Mouse (Mus musculus): ENCODE measurements around the gene Scap. TPM values are rescaled to one million over a fixed set of nuclear protein-coding genes. Genes with fewer than 3 reads are reported as not detected.
A peak's percentile ranks its signal among the peaks of the same experiment; 100 is the strongest.
"Not testable (repeated sequence)": the region's sequence is repeated elsewhere in the genome, so short reads cannot be mapped to it uniquely, and the experiment has no call there.

The Scap gene
- polyA plus RNA-seq, 1 experiment from 2014 or later, result 33.4 TPM

DNA sequence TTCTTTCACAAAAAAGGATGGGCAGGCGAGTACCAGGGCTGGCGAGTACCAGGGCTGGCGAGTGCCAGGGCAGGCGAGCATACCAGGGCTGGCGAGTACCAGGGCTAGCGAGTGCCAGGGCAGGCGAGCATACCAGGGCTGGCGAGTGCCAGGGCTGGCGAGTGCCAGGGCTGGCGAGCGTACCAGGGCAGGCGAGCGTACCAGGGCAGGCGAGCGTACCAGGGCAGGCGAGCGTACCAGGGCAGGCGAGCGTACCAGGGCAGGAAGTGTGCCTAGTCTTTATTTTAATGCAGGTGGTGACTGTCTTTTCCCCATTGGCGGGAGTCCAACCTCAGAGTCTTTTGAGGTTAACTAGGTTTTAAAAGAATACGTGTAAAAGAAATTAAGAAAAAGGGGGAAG lies 3.4 kb upstream of the Scap start:
- H3K4me2 ChIP-seq (ENCODE audit: low read length), result no peak overlapping the region
- no peak for TF ChIP-seq CTCF (IDR thresholded peaks at IDR 0.05; ENCODE audit: low read depth)
- no peaks in the 10 kb centered on the region for H3K9me3 ChIP-seq (replicated peaks; ENCODE audit: low read length)
- H3K4me3 ChIP-seq (replicated peaks; ENCODE audit: low read depth, low read length), result no peak overlapping the region
- ATAC-seq (replicated peaks; ENCODE audit: low FRiP score, low read depth) (no peak), DNase-seq (ENCODE audit: low spot score) (no peak)
- no peaks in the 10 kb centered on the region for H3K4me1 ChIP-seq (replicated peaks; ENCODE audit: insufficient read depth, low read length)
- WGBS, result 82% methylated on average over 21 of the region's 21 CpGs
- no peak overlapping the region for H3K9ac ChIP-seq (ENCODE audit: low read depth, low read length)
- no peaks in the 10 kb centered on the region for H3K27me3 ChIP-seq (ENCODE audit: insufficient read depth, low read length)
- H3K27ac ChIP-seq, result no peak overlapping the region
- no peaks in the 10 kb centered on the region for H3K36me3 ChIP-seq (ENCODE audit: insufficient read depth, low read length)

GRCm38 (mm10) chr9:110330341-110330740 lies 2.7 kb upstream of the Scap start:
- Histone ChIP-seq H3K9ac (ENCODE audit: low read depth, low read length) (no peak overlapping the region), H3K27ac (no peak overlapping the region), H3K4me1 (replicated peaks; ENCODE audit: insufficient read depth, low read length) (no peaks in the 10 kb centered on the region; the same call in 1 of the 2 replicates), H3K4me2 (ENCODE audit: low read length) (no peak overlapping the region), H3K36me3 (ENCODE audit: insufficient read depth, low read length) (no peaks in the 10 kb centered on the region), H3K4me3 (replicated peaks; ENCODE audit: low read depth, low read length) (no peak overlapping the region), H3K27me3 (ENCODE audit: insufficient read depth, low read length) (no peaks in the 10 kb centered on the region), H3K9me3 (replicated peaks; ENCODE audit: low read length) (no peaks in the 10 kb centered on the region)
- WGBS, result 52% methylated on average over 6 of the region's 6 CpGs
- DNase-seq (ENCODE audit: low spot score) (no peak), ATAC-seq (replicated peaks; ENCODE audit: low FRiP score, low read depth) (no peak)
- no peak for TF ChIP-seq CTCF (IDR thresholded peaks at IDR 0.05; ENCODE audit: low read depth)

- H3K4me3 ChIP-seq (replicated peaks; ENCODE audit: low read depth, low read length); DNase-seq (ENCODE audit: low spot score); H3K27ac ChIP-seq; H3K4me2 ChIP-seq (ENCODE audit: low read length); H3K4me1 ChIP-seq (replicated peaks; ENCODE audit: insufficient read depth, low read length); H3K9ac ChIP-seq (ENCODE audit: low read depth, low read length); H3K36me3 ChIP-seq (ENCODE audit: insufficient read depth, low read length); H3K27me3 ChIP-seq (ENCODE audit: insufficient read depth, low read length); ATAC-seq (replicated peaks; ENCODE audit: low FRiP score, low read depth); H3K9me3 ChIP-seq (replicated peaks; ENCODE audit: low read length): not testable (repeated sequence)
- WGBS, result 90% methylated on average over 5 of the region's 5 CpGs
Measured at GRCm38 (mm10) chr9:110330913-110331312, 2.2 kb upstream of the Scap start.

DNA sequence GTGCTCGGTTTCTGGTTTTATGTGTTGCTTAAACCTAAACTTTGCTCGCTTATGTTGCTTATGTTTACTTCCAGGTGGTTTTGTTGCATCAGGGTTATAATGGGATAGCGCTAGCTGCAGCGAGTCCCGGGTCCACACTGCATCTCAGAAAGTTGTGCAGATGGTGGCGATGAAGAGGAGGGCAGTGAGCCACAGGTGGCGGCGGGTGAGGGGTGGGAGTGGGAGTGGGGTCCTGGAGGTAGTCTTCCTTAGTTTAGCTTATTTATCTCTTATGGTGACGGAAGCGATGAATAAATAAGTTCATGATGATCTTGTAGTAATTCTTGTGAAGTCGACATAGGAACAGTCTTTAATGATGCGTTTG lies 790 bp downstream of the Scap start:
- DNase-seq (ENCODE audit: low spot score) (no peak), ATAC-seq (replicated peaks; ENCODE audit: low FRiP score, low read depth) (peak; percentile 8; the same call in 1 of the 2 replicates)
- Histone ChIP-seq H3K27ac (peak overlapping the region; percentile 70; the same call in 1 of the 2 replicates), H3K36me3 (ENCODE audit: insufficient read depth, low read length) (no peaks in the 10 kb centered on the region), H3K4me3 (replicated peaks; ENCODE audit: low read depth, low read length) (peak overlapping the region; percentile 87), H3K4me1 (replicated peaks; ENCODE audit: insufficient read depth, low read length) (no peaks in the 10 kb centered on the region; the same call in 1 of the 2 replicates), H3K9ac (ENCODE audit: low read depth, low read length) (peak overlapping the region; percentile 72), H3K9me3 (replicated peaks; ENCODE audit: low read length) (no peaks in the 10 kb centered on the region), H3K4me2 (ENCODE audit: low read length) (peak overlapping the region; percentile 91), H3K27me3 (ENCODE audit: insufficient read depth, low read length) (no peaks in the 10 kb centered on the region)
- 7% methylated on average over 12 of the region's 12 CpGs for WGBS
- no peak for TF ChIP-seq CTCF (IDR thresholded peaks at IDR 0.05; ENCODE audit: low read depth)

GRCm38 (mm10) chr9:110334849-110335248 lies 1.8 kb downstream of the Scap start:
- no peak for DNase-seq (ENCODE audit: low spot score)
- H3K9ac ChIP-seq (ENCODE audit: low read depth, low read length), result no peak overlapping the region
- H3K4me3 ChIP-seq (replicated peaks; ENCODE audit: low read depth, low read length), result no peak overlapping the region
- WGBS, result 72% methylated on average over 8 of the region's 8 CpGs
- ATAC-seq (replicated peaks; ENCODE audit: low FRiP score, low read depth), result no peak
- no peak overlapping the region for H3K4me2 ChIP-seq (ENCODE audit: low read length)
- no peaks in the 10 kb centered on the region for H3K27me3 ChIP-seq (ENCODE audit: insufficient read depth, low read length)
- no peak overlapping the region for H3K27ac ChIP-seq
- no peaks in the 10 kb centered on the region for H3K9me3 ChIP-seq (replicated peaks; ENCODE audit: low read length)
- no peaks in the 10 kb centered on the region; the same call in 1 of the 2 replicates for H3K4me1 ChIP-seq (replicated peaks; ENCODE audit: insufficient read depth, low read length)
- H3K36me3 ChIP-seq (ENCODE audit: insufficient read depth, low read length), result no peaks in the 10 kb centered on the region
- no peak for TF ChIP-seq CTCF (IDR thresholded peaks at IDR 0.05; ENCODE audit: low read depth)

DNA sequence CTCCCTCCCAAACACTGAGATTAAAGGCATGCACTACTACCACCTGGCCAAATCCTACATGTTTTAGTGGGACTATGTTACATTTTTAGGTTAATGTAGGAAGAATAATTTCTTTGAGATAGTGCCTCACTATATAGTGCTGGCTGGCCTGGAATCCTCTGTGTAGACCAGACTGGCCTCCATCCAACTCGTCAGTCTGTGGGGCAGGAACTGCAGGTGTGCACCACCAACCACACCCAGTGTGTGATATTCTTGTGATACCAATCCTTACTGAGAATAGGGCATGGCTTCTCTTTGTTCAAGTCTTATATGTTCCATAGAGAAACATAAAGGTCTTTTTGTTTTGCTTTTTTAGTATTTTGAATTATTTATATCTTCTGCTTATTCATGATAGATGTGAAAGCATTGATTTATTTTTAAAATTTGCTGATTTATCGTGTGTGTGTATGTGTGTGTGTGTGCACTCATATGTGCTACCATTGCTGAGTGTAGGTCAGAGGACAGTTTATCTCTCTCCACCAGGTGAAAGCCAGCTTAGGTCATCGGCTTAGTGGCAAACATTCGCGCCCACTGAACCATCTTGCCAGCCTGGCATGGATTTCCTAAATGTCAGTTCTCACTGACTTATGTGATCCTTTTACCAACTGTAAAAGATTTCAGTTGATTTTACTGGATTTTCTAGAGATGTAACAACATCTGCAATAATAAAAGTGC lies 7.1 kb downstream of the Scap start:
- H3K4me3 ChIP-seq (replicated peaks; ENCODE audit: low read depth, low read length), result no peak overlapping the region
- H3K27ac ChIP-seq, result no peak overlapping the region
- no peak overlapping the region for H3K4me2 ChIP-seq (ENCODE audit: low read length)
- H3K27me3 ChIP-seq (ENCODE audit: insufficient read depth, low read length), result no peaks in the 10 kb centered on the region
- H3K4me1 ChIP-seq (replicated peaks; ENCODE audit: insufficient read depth, low read length), result no peaks in the 10 kb centered on the region
- no peak overlapping the region for H3K9ac ChIP-seq (ENCODE audit: low read depth, low read length)
- no peak for DNase-seq (ENCODE audit: low spot score)
- H3K9me3 ChIP-seq (replicated peaks; ENCODE audit: low read length), result no peaks in the 10 kb centered on the region
- 87% methylated on average over 5 of the region's 5 CpGs for WGBS
- ATAC-seq (replicated peaks; ENCODE audit: low FRiP score, low read depth), result no peak
- H3K36me3 ChIP-seq (ENCODE audit: insufficient read depth, low read length), result no peaks in the 10 kb centered on the region
- TF ChIP-seq CTCF (IDR thresholded peaks at IDR 0.05; ENCODE audit: low read depth), result no peak

GRCm38 (mm10) chr9:110342008-110342407 lies 8.9 kb downstream of the Scap start:
- H3K27ac ChIP-seq, result no peak overlapping the region
- no peaks in the 10 kb centered on the region for H3K27me3 ChIP-seq (ENCODE audit: insufficient read depth, low read length)
- TF ChIP-seq CTCF (IDR thresholded peaks at IDR 0.05; ENCODE audit: low read depth), result no peak
- 77% methylated on average over 8 of the region's 8 CpGs for WGBS
- H3K9ac ChIP-seq (ENCODE audit: low read depth, low read length), result no peak overlapping the region
- H3K4me1 ChIP-seq (replicated peaks; ENCODE audit: insufficient read depth, low read length), result no peaks in the 10 kb centered on the region
- H3K4me3 ChIP-seq (replicated peaks; ENCODE audit: low read depth, low read length), result no peak overlapping the region
- DNase-seq (ENCODE audit: low spot score) (no peak), ATAC-seq (replicated peaks; ENCODE audit: low FRiP score, low read depth) (no peak)
- no peaks in the 10 kb centered on the region for H3K36me3 ChIP-seq (ENCODE audit: insufficient read depth, low read length)
- H3K4me2 ChIP-seq (ENCODE audit: low read length), result no peak overlapping the region
- no peaks in the 10 kb centered on the region for H3K9me3 ChIP-seq (replicated peaks; ENCODE audit: low read length)
